Mouse (Mus musculus): Measurements from ENCODE around the gene Gm6583. TPM values are rescaled to one million over a fixed set of nuclear protein-coding genes. Genes with fewer than 3 reads are reported as not detected.

Gene Gm6583
- polyA plus RNA-seq (2012; fragmentation: generic; extraction: Trizol) = 0.04 TPM

GRCm38 (mm10) chr5:112355910-112356309, at the start of gene Gm6583:
Gene Gm6583, minus strand, starts transcription at chr5:112356033.
- Histone ChIP-seq H3K36me3 (ENCODE audit: control insufficient read depth, insufficient read depth) (no peaks in the 10 kb centered on the region), H3K79me2 (ENCODE audit: control insufficient read depth, insufficient read depth) (no peaks in the 10 kb centered on the region), H3K4me3 (no peak within 1 kb of the TSS), H3ac (ENCODE audit: control insufficient read depth, insufficient read length) (no peak within 1 kb of the TSS), H3K4me2 (ENCODE audit: low read depth) (no peak within 1 kb of the TSS), H3K27me3 (ENCODE audit: control insufficient read depth, insufficient read depth, insufficient read length) (no peaks in the 10 kb centered on the region)
- TF ChIP-seq MYOD1 (IDR thresholded peaks at IDR 0.05; ENCODE audit: control insufficient read depth in 1 of 3, insufficient read length in 2 of 3, low read depth in 2 of 3) (no peak), MAX (IDR thresholded peaks at IDR 0.05; ENCODE audit: low read depth) (no peak), REST (IDR thresholded peaks at IDR 0.05; ENCODE audit: insufficient read depth, insufficient read length) (no peak), USF1 (IDR thresholded peaks at IDR 0.05; ENCODE audit: low read depth) (no peak), E2F4 (IDR thresholded peaks at IDR 0.05; ENCODE audit: insufficient read depth) (no peak), POLR2AphosphoS2 (IDR thresholded peaks at IDR 0.05; ENCODE audit: insufficient read length, low read depth) (no peak), MYOG (IDR thresholded peaks at IDR 0.05; ENCODE audit: control insufficient read depth in 1 of 3, insufficient read depth in 1 of 3, insufficient read length in 2 of 3, low read depth in 2 of 3) (no peak), CEBPB (IDR thresholded peaks at IDR 0.05; ENCODE audit: insufficient read depth, poor library complexity, severe bottlenecking) (no peak), TCF12 (IDR thresholded peaks at IDR 0.05; ENCODE audit: insufficient read depth, poor library complexity, severe bottlenecking) (no peak), TCF3 (IDR thresholded peaks at IDR 0.05; ENCODE audit: insufficient read length, low read depth) (no peak)

GRCm38 (mm10) chr5:112402437-112402836, 46.6 kb upstream of the Gm6583 start:
- no peaks in the 10 kb centered on the region for H3K79me2 ChIP-seq (ENCODE audit: control insufficient read depth, insufficient read depth)
- H3K36me3 ChIP-seq (ENCODE audit: control insufficient read depth, insufficient read depth) = no peaks in the 10 kb centered on the region
- no peak overlapping the region for H3ac ChIP-seq (ENCODE audit: control insufficient read depth, insufficient read length)
- TF ChIP-seq POLR2AphosphoS2 (IDR thresholded peaks at IDR 0.05; ENCODE audit: insufficient read length, low read depth) (no peak), MYOD1 (IDR thresholded peaks at IDR 0.05; ENCODE audit: control insufficient read depth in 1 of 3, insufficient read length in 2 of 3, low read depth in 2 of 3) (no peak), MYOG (IDR thresholded peaks at IDR 0.05; ENCODE audit: control insufficient read depth in 1 of 3, insufficient read depth in 1 of 3, insufficient read length in 2 of 3, low read depth in 2 of 3) (no peak), USF1 (IDR thresholded peaks at IDR 0.05; ENCODE audit: low read depth) (no peak), TCF12 (IDR thresholded peaks at IDR 0.05; ENCODE audit: insufficient read depth, poor library complexity, severe bottlenecking) (no peak), POLR2A (IDR thresholded peaks at IDR 0.05; ENCODE audit: insufficient read length, low read depth) (no peak), REST (IDR thresholded peaks at IDR 0.05; ENCODE audit: insufficient read depth, insufficient read length) (no peak), CEBPB (IDR thresholded peaks at IDR 0.05; ENCODE audit: insufficient read depth, poor library complexity, severe bottlenecking) (no peak), SRF (IDR thresholded peaks at IDR 0.05; ENCODE audit: control insufficient read depth, insufficient read length, low read depth) (no peak)
- no peak overlapping the region for H3K4me2 ChIP-seq (ENCODE audit: low read depth)
- H3K4me3 ChIP-seq = no peak overlapping the region
- peaks cover 8% of the 10 kb centered on the region for H3K27me3 ChIP-seq (ENCODE audit: control insufficient read depth, insufficient read depth, insufficient read length)

- H3K36me3 ChIP-seq (ENCODE audit: control insufficient read depth, insufficient read depth) = no peaks in the 10 kb centered on the region
- no peak overlapping the region for H3ac ChIP-seq (ENCODE audit: control insufficient read depth, insufficient read length)
- no peak overlapping the region for H3K4me2 ChIP-seq (ENCODE audit: low read depth)
- no peak for TF ChIP-seq MYOD1 (IDR thresholded peaks at IDR 0.05; ENCODE audit: control insufficient read depth in 1 of 3, insufficient read length in 2 of 3, low read depth in 2 of 3)
- no peak for TF ChIP-seq USF1 (IDR thresholded peaks at IDR 0.05; ENCODE audit: low read depth)
- no peak for TF ChIP-seq POLR2AphosphoS2 (IDR thresholded peaks at IDR 0.05; ENCODE audit: insufficient read length, low read depth)
- no peak for TF ChIP-seq POLR2A (IDR thresholded peaks at IDR 0.05; ENCODE audit: insufficient read length, low read depth)
- no peaks in the 10 kb centered on the region for H3K79me2 ChIP-seq (ENCODE audit: control insufficient read depth, insufficient read depth)
- H3K4me3 ChIP-seq = no peak overlapping the region
- H3K27me3 ChIP-seq (ENCODE audit: control insufficient read depth, insufficient read depth, insufficient read length) = peaks cover 18% of the 10 kb centered on the region
Observed at GRCm38 (mm10) chr5:112399284-112399683, 43.5 kb upstream of the Gm6583 start.

GRCm38 (mm10) chr5:112396066-112396465, 40.2 kb upstream of the Gm6583 start:
- H3ac ChIP-seq (ENCODE audit: control insufficient read depth, insufficient read length) = no peak overlapping the region
- H3K27me3 ChIP-seq (ENCODE audit: control insufficient read depth, insufficient read depth, insufficient read length) = peaks cover 16% of the 10 kb centered on the region
- TF ChIP-seq MYOD1 (IDR thresholded peaks at IDR 0.05; ENCODE audit: control insufficient read depth in 1 of 3, insufficient read length in 2 of 3, low read depth in 2 of 3) = no peak
- no peak for TF ChIP-seq MAX (IDR thresholded peaks at IDR 0.05; ENCODE audit: low read depth)
- TF ChIP-seq SRF (IDR thresholded peaks at IDR 0.05; ENCODE audit: control insufficient read depth, insufficient read length, low read depth) = no peak
- TF ChIP-seq USF1 (IDR thresholded peaks at IDR 0.05; ENCODE audit: low read depth) = no peak
- TF ChIP-seq POLR2A (IDR thresholded peaks at IDR 0.05; ENCODE audit: insufficient read length, low read depth) = no peak
- no peak for TF ChIP-seq E2F4 (IDR thresholded peaks at IDR 0.05; ENCODE audit: insufficient read depth)
- no peak for TF ChIP-seq MYOG (IDR thresholded peaks at IDR 0.05; ENCODE audit: control insufficient read depth in 1 of 3, insufficient read depth in 1 of 3, insufficient read length in 2 of 3, low read depth in 2 of 3)
- TF ChIP-seq TCF3 (IDR thresholded peaks at IDR 0.05; ENCODE audit: insufficient read length, low read depth) = no peak
- TF ChIP-seq POLR2AphosphoS2 (IDR thresholded peaks at IDR 0.05; ENCODE audit: insufficient read length, low read depth) = no peak
- no peak for TF ChIP-seq CEBPB (IDR thresholded peaks at IDR 0.05; ENCODE audit: insufficient read depth, poor library complexity, severe bottlenecking)
- no peak for TF ChIP-seq TCF12 (IDR thresholded peaks at IDR 0.05; ENCODE audit: insufficient read depth, poor library complexity, severe bottlenecking)
- no peak for TF ChIP-seq REST (IDR thresholded peaks at IDR 0.05; ENCODE audit: insufficient read depth, insufficient read length)
- no peak overlapping the region for H3K4me3 ChIP-seq
- H3K4me2 ChIP-seq (ENCODE audit: low read depth) = no peak overlapping the region
- no peaks in the 10 kb centered on the region for H3K79me2 ChIP-seq (ENCODE audit: control insufficient read depth, insufficient read depth)
- no peaks in the 10 kb centered on the region for H3K36me3 ChIP-seq (ENCODE audit: control insufficient read depth, insufficient read depth)

- Histone ChIP-seq H3K4me3 (peak within 1 kb of the TSS; percentile 8), H3K4me2 (ENCODE audit: low read depth) (peak within 1 kb of the TSS; percentile 42), H3ac (ENCODE audit: control insufficient read depth, insufficient read length) (peak within 1 kb of the TSS; percentile 45), H3K79me2 (ENCODE audit: control insufficient read depth, insufficient read depth) (no peaks in the 10 kb centered on the region), H3K36me3 (ENCODE audit: control insufficient read depth, insufficient read depth) (no peaks in the 10 kb centered on the region), H3K27me3 (ENCODE audit: control insufficient read depth, insufficient read depth, insufficient read length) (peaks cover 13% of the 10 kb centered on the region)
- TF ChIP-seq SRF (IDR thresholded peaks at IDR 0.05; ENCODE audit: control insufficient read depth, insufficient read length, low read depth) = no peak
- TF ChIP-seq E2F4 (IDR thresholded peaks at IDR 0.05; ENCODE audit: insufficient read depth) = no peak
- TF ChIP-seq MAX (IDR thresholded peaks at IDR 0.05; ENCODE audit: low read depth) = no peak
- TF ChIP-seq MYOG (IDR thresholded peaks at IDR 0.05; ENCODE audit: control insufficient read depth in 1 of 3, insufficient read depth in 1 of 3, insufficient read length in 2 of 3, low read depth in 2 of 3) = no peak
- no peak for TF ChIP-seq TCF3 (IDR thresholded peaks at IDR 0.05; ENCODE audit: insufficient read length, low read depth)
- TF ChIP-seq MYOD1 (IDR thresholded peaks at IDR 0.05; ENCODE audit: control insufficient read depth in 1 of 3, insufficient read length in 2 of 3, low read depth in 2 of 3) = no peak
- no peak for TF ChIP-seq POLR2A (IDR thresholded peaks at IDR 0.05; ENCODE audit: insufficient read length, low read depth)
- TF ChIP-seq REST (IDR thresholded peaks at IDR 0.05; ENCODE audit: insufficient read depth, insufficient read length) = no peak
- TF ChIP-seq CEBPB (IDR thresholded peaks at IDR 0.05; ENCODE audit: insufficient read depth, poor library complexity, severe bottlenecking) = no peak
- no peak for TF ChIP-seq TCF12 (IDR thresholded peaks at IDR 0.05; ENCODE audit: insufficient read depth, poor library complexity, severe bottlenecking)
- no peak for TF ChIP-seq POLR2AphosphoS2 (IDR thresholded peaks at IDR 0.05; ENCODE audit: insufficient read length, low read depth)
- TF ChIP-seq USF1 (IDR thresholded peaks at IDR 0.05; ENCODE audit: low read depth) = no peak
Observed at GRCm38 (mm10) chr5:112394779-112395443, 39.1 kb upstream of the Gm6583 start, which contains the start of gene Asphd2. Gene Asphd2, minus strand, starts transcription at chr5:112394866.

Data from myocyte (in vitro differentiated cells).